Mouse (Mus musculus) heart, adult 11 months (tissue): Measurements from ENCODE around the gene Lhfpl3.
"Not testable (repeated sequence)": the region's sequence is repeated elsewhere in the genome, so short reads cannot be mapped to it uniquely, and the experiment has no call there.

ENCODE experiments used
- DNase-seq: peaks from one replicate; pipeline ENCODE4 v3.0.0; 2022

Gene Lhfpl3

DNA sequence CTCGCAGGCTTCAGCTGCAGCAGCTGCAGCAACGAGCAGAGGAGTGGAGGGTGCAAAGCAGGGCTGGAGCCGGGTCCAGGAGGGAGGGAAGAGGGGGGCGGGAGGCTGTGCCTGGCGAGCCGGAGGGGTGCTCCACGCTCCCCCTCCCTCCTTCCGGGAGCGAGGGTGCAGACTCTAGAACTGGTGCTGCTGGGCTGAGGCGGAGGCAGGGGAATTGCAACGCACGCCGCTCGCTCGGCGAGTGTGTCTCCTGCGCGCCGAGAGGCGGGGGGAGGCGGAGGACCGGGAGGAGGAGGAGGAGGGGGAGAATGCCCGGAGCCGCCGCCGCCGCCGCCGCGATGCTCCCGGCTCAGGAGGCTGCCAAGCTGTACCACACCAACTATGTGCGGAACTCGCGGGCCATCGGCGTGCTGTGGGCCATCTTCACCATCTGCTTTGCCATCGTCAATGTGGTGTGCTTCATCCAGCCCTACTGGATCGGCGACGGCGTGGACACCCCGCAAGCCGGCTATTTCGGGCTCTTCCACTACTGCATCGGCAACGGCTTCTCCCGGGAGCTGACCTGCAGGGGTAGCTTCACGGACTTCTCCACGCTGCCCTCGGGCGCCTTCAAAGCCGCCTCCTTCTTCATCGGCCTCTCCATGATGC, at the start of gene Lhfpl3:
Gene Lhfpl3 (plus strand): TSS at position 175 of the 648 bp plus-strand sequence.
- DNase-seq = peak; percentile 73

DNA sequence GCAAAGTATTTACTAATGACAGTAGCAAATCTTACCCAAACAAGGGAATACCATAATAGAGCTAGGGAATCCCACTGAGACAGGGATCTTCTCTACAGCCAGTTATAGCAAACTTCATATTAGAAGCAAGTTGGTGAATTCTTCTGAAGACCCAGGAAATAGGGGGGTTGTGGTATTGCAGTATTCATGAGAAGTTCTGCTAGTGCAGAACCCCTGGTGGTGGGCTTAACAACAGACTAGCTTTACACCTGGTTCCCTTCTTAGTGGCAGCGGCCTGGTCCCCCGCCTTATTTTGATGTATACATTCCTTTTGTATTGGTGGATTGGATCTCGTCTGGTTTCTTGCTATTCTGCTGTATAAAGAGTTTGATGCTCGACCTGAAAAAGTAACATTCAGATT, 39.6 kb upstream of the Lhfpl3 start:
- DNase-seq = not testable (repeated sequence)

- peak; percentile 52 for DNase-seq
Measured at GRCm38 (mm10) chr5:22745529-22745884, 352 bp upstream of the Lhfpl3 start.

DNA sequence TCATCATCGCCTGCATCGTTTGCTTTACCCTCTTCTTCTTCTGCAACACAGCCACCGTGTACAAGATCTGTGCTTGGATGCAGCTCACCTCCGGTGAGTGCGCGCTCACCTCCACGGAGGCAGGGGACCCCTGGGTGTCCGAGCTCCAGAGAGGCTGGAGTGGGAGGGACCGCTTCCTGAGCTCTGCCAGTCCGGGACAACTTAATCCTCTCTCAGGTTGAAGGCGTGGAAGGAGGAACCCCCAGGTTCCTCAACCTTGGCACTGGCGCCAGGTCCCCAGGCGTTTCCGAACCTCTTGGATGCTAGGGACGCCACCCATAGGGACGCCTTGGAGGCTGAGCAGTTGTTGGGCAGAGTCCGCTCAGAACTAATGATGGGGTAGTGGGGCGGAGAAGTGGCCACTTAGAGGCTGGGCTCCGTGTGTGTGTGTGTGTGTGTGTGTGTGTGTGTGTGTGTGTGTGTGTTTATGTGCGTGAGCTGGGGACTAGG, 718 bp downstream of the Lhfpl3 start:
- DNase-seq = no peak

- DNase-seq = peak; percentile 21
Measured at GRCm38 (mm10) chr5:22747305-22747704, 1.4 kb downstream of the Lhfpl3 start.

GRCm38 (mm10) chr5:22757261-22757660, 11.4 kb downstream of the Lhfpl3 start:
- peak; percentile 11 for DNase-seq

GRCm38 (mm10) chr5:22770726-22771125, 24.9 kb downstream of the Lhfpl3 start:
- DNase-seq = peak; percentile 15

- DNase-seq = no peak
Measured at GRCm38 (mm10) chr5:22795361-22795760, 49.5 kb downstream of the Lhfpl3 start.

GRCm38 (mm10) chr5:22813426-22813825, 67.6 kb downstream of the Lhfpl3 start:
- DNase-seq = no peak

DNA sequence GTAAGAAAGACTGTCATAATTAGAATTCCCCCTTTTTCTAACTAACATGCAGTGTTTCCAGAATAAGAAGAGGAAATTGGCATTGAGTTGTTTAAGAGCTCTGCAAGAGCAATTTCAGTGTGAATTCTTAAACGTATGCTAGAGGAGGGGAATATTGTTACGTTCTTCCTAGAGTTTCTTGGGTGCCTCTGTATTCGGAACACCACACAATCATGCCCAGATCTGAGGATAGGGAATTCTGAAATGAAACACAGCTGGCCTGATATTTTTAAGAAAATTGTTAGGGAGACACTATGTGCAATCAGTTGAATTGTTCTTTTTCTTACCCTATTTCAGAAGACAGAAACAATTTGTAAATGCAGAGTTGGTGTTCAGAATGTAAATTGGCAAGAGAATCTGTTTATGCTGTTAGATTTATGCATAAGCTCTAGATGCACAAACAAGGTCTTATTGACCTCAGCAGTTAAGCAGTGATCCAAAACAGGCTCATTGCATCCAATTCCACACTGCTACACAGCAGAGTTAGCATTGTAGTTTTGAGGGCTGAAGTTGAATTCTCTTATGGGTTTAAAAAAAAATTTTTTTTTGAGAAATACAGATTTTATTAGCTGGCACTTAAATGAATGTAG, 84.1 kb downstream of the Lhfpl3 start:
- no peak for DNase-seq

GRCm38 (mm10) chr5:22851572-22851971, 105.7 kb downstream of the Lhfpl3 start:
- peak; percentile 92 for DNase-seq

DNA sequence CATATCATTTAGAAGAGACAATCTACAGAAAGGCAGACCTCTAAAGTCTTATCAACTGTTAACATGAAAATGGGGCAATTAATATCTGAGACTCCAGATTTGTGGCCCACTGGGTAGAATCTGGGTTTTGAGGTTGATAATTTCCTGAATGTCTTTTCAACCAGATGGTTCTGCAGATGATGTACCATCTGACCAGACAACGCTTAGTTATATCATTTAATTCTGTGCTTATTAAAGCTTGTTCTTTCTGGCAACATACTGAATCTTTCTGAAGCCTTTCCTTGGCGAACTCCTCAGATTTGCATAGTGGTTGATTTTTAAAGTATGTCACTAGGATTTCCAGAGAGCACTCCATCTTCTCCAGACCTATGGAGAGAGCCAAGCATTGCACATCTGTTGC, 107.6 kb downstream of the Lhfpl3 start:
- no peak for DNase-seq

GRCm38 (mm10) chr5:22856480-22856879, 110.6 kb downstream of the Lhfpl3 start:
- peak; percentile 80 for DNase-seq

DNA sequence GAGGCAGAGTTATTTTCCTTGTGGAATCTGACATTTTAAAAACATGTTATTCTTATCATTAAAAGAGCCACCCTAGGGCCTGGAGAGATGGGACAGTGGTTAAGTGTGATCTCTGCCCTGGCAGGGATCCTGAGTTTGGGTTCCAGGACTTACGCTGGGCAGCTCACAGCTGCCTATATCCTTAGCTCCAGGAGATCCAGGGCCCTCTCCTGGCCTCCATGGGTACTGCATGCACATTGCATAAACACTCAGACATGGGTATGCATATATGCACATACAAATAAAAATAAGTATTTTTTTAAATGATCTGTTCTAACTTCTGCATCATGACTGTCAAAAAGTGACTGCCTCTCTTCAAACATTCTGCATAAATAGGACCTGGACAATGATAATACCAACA, 115.5 kb downstream of the Lhfpl3 start:
- no peak for DNase-seq

DNA sequence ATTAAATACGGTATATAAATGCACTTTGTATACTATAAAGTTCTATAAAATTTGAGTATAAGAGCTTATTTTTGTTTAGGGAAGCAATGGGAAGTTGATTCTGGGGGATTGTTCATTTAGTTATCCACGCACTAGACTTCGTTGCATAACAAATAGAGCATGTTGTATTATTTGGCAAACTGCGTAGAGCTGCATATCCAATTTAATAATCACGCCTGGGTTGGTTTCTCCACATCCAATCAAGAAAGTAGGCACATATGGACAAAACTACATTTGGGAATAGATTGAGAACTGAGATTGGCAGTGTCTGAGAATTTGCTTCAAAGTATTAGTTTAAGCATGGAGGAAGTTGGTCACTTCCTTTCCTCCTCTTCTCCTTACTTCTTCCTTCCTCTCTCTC, 123.2 kb downstream of the Lhfpl3 start:
- no peak for DNase-seq

DNA sequence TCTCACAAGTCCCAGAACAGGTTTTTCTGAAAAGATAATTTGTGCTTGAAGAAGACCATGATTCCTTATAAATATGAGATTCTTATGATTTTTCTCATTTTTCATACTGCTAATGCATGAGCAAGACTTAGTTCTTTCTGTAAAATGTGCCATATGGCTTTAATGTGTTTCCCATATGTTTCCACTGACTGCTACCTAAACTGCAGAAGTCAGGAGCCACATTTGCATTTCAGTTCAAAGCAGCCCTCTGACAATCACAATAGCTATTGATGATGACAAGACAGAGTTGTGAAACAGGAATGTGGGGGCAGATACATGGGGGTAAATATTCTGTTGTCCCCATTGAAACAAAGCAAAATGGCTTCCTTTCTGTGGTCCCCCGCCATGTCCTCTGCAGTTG, 126.6 kb downstream of the Lhfpl3 start:
- no peak for DNase-seq

DNA sequence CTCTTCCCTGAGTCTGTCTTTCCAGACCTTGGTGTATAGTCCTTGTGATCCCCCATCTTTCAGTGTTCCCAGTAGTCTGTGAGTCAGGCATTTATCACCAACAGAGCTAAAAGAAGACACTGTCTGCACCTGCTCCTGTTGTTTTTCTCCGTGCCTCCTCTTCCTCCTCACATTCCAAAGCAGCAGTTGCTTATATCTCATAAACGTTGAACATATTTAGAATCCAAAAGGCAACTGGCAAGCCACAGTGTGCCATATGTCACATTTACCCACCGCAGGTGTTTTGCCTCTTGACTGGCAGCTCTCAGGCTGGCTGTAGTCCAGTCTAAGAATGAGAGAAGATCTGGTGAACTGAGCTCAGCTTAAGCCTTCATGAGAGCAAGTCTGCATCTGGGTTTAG, 142.5 kb downstream of the Lhfpl3 start:
- DNase-seq = peak; percentile 19

GRCm38 (mm10) chr5:22889481-22889880, 143.6 kb downstream of the Lhfpl3 start:
- DNase-seq = no peak

DNA sequence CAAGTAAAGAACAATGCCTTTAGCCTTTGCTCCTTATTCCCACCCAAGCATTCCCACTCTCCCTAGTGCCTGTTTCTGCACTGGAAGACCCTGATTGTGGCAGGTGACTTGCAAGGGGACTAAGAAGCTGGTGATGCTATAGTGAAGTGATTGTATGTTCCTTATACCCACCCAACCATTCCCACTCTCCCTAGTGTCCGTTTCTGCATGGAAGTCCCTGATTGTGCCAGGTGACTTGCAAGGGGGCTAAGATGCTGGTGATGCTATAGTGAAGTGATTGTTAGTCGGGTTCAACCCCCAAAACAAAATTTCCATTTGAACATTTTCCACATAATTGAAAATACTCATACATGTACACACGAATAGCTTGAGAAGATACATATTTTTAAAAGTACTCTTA, 151.4 kb downstream of the Lhfpl3 start:
- peak; percentile 18 for DNase-seq

DNA sequence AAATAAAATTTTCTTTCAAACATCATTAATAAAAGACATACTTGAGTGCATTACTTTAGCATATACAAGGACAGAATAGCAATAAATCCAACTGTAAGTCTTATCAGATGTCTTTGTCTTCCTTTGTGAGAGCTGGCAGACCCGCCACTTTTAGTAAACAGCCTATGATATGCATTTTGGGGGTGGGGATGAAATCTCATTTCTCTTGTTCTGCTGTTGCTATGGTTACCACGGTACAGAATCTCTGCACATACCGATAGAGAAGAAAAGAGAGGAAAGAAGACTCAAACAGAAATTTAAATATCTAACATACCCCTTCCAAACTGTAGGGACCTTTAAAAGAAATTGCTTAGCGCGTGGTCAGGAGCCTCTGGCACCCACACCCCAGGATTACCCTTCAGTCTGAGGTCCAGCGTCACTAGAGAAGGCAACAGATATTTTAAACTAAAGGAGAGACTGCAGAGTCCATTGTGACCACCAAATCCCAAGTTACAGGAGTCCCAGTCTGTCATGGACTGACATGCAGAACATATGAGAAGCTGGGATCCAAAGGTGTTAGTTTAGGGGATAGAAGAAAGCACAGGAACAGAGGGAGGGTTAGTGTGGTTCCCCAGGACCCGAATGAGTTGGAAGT, 151.9 kb downstream of the Lhfpl3 start:
- peak; percentile 46 for DNase-seq

DNA sequence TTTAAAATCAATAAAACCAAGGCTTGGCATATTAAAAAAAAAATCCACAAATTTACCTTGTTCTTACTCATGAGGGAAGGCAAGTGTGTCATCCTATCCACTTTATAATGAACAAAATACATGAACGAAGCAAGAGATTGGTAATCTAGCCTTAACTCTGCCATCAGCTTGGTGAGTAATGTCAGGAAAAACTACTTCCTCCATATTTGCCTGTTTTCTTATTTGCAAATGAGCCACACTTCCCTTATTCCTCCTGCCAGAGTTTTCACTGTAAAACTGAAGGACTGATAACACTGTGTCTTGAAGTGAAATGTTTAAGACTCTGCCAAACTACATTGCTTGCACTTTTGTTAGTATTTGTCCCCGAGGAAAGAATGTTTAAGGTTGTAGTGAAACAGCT, 152.7 kb downstream of the Lhfpl3 start:
- DNase-seq = no peak

DNA sequence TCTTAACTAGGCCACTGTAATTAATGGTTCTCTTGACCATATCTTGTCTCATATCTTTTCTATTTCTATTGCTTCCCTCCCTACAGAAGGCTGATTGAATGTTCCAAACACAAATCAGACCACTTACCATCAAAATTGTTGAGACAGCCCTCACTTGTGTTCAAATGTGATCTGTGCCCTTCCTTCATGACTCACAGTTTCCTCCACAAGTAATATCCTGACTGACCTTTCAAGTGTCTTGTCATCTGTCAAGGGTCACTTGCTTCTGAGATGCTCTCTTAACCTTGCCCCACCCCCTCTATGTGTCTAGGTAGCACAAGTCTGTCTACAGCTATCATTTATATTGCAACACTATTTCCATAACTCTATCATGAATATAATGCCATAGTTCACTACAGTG, 154.1 kb downstream of the Lhfpl3 start:
- DNase-seq = peak; percentile 18

DNA sequence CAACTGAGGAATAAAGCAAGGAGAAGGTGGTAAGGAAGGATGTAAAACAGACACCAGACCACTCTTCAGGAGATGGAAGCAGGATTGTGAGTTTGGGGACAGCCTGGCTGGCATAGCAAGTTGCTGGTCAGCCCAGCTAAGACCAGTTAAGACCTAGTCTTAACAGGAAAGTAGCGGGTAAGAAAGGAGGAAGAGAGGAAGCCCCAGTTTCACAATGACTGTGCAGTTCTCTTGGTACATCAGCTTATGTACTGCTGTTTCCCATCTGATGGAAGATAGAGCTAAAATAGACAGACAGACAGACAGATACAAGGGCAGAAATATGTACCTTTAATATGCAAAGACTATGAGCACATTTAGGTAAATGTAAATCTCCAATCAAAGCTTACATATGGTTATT, 171.3 kb downstream of the Lhfpl3 start:
- DNase-seq = peak; percentile 84

DNA sequence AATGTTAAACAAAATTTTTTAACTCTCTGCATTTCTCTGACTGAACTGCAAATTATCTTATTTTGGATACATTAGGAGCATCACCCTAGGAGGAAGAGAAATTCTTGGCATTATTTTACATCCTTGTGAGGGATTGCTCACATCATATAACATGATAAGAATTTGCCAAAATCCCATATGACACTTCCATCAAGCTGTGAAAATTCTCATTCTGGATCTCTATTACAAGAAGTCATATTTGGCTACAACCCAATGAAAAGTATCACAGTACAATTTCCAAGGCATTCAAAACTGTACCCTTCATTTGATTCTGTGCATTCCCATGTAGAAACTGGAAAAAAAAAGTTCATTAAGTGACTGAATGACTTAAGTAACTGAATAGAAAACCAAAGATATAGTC, 180.3 kb downstream of the Lhfpl3 start:
- no peak for DNase-seq
